Mouse (Mus musculus) limb, embryonic 11.5 days (tissue): ENCODE measurements around the gene Kbtbd13. TPM values are rescaled to one million over a fixed set of nuclear protein-coding genes. Genes with fewer than 3 reads are reported as not detected.

ENCODE experiments used
- ATAC-seq: fragments of 200-750 bp; cut with Nextera tagmentation; 2 replicates; pipeline ENCODE4 v1.8.0; 2017; ENCODE audit warnings: low read depth; ENCODE audit not compliant: insufficient number of reproducible peaks, low FRiP score, low TSS enrichment
- DNase-seq: peaks from one replicate; pipeline ENCODE4 v3.0.0-alpha.2; 2015; ENCODE audit warnings: low spot score
- H3K27ac ChIP-seq: fragments of 300-500 bp; sonication (generic); replicated peaks from 2 replicates; pipeline ENCODE4 v1.5.1; 2014; ENCODE audit warnings: low read depth, mild to moderate bottlenecking, low read length
- H3K27me3 ChIP-seq: fragments of 300-500 bp; sonication (generic); 2 replicates; pipeline ENCODE4 v1.6.1; 2014; ENCODE audit warnings: mild to moderate bottlenecking, low read length, mixed read lengths; ENCODE audit not compliant: control insufficient read depth, insufficient read depth
- H3K36me3 ChIP-seq: fragments of 300-500 bp; sonication (generic); 2 replicates; pipeline ENCODE4 v1.6.1; 2014; ENCODE audit warnings: mild to moderate bottlenecking, low read length, moderate library complexity, mixed read lengths; ENCODE audit not compliant: control insufficient read depth, insufficient read depth
- H3K4me1 ChIP-seq: fragments of 300-500 bp; sonication (generic); 2 replicates; pipeline ENCODE4 v1.6.1; 2014; ENCODE audit warnings: low read length, mixed read lengths; ENCODE audit not compliant: control insufficient read depth, insufficient read depth
- H3K4me2 ChIP-seq: fragments of 300-500 bp; sonication (generic); 2 replicates; pipeline ENCODE4 v1.6.1; 2014; ENCODE audit warnings: low read depth, mild to moderate bottlenecking, moderate library complexity; ENCODE audit not compliant: severe bottlenecking
- H3K4me3 ChIP-seq: fragments of 300-500 bp; sonication (generic); 2 replicates; pipeline ENCODE4 v1.5.1; 2014; ENCODE audit warnings: low read depth, low read length
- H3K9ac ChIP-seq: fragments of 300-500 bp; sonication (generic); 2 replicates; pipeline ENCODE4 v1.6.1; 2014; ENCODE audit warnings: mild to moderate bottlenecking, low read length
- H3K9me3 ChIP-seq: fragments of 300-500 bp; sonication (generic); 2 replicates; pipeline ENCODE4 v1.6.1; 2016; ENCODE audit warnings: low read length; ENCODE audit not compliant: control insufficient read depth
- WGBS: fragments of 180-500 bp; shearing (Covaris S2); extraction: QIAGEN DNeasy Blood & Tissue Kit; methylation state at CpG from one replicate; pipeline ENCODE4 v1.1.7; 2014; 5-methylcytosine and 5-hydroxymethylcytosine counted together
- polyA plus RNA-seq: library from polyadenylated mRNA; unstranded; fragments of >200 nt; fragmentation: Nextera tagmentation; extraction: Ambion mirVana; gene quantifications from 2 replicates; pipeline ENCODE4 v1.2.1, GENCODE M21; 2014

Gene Kbtbd13
- polyA plus RNA-seq, 1 experiment from 2014 or later, result 0.64 TPM

GRCm38 (mm10) chr9:65405184-65405449 is 13.7 kb upstream of the Kbtbd13 start:
- no peaks in the 10 kb centered on the region for H3K36me3 ChIP-seq
- no peaks in the 10 kb centered on the region for H3K27me3 ChIP-seq
- H3K4me1 ChIP-seq, result no peaks in the 10 kb centered on the region
- H3K4me2 ChIP-seq, result no peak overlapping the region
- no peak for ATAC-seq
- DNase-seq, result no peak
- H3K9me3 ChIP-seq, result no peaks in the 10 kb centered on the region
- WGBS, result 78% methylated on average over 2 of the region's 2 CpGs
- H3K4me3 ChIP-seq, result no peak overlapping the region
- no peak overlapping the region for H3K27ac ChIP-seq
- no peak overlapping the region for H3K9ac ChIP-seq

DNA sequence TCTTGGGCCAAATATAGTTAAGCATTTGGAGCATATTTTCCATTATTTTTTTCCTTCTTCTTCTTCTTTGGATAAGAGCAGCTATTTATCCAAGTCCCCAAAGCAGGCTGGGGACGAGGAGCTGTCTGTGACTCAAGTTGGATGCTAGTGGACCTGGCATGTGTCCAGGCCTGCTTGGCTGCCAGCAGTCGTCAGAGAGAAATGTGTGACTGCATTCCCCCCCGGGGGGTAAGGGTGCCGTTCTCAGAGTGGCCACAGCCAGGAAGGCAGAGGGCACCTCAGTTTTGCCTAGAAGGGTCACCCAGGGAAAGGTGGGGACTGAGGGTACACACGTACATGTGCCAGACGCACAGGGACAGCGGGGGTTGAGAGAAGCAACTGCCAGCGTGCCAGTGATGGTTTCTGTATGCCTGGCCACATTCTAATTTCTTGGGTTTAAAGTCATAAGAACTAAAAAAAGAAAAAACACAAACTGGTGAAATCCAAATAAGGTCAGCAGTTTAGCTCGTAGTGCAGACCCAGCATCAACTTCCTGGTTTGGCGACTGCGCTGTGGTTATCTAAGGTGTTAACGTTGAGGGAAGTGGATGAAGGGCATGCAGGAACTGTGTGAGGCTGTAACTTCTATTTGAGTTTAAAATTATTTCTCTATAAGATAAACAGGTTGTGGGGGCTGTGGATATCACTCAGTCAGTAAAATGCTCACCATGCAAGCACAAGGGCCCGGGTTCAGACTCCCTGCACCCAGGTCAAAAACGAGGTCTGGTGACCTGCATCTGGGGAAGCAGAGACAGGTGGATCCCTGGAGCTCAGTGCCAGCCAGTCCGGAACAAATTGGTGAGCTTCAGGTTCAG is 13.1 kb upstream of the Kbtbd13 start:
- H3K4me2 ChIP-seq, result no peak overlapping the region
- H3K27ac ChIP-seq, result no peak overlapping the region
- H3K27me3 ChIP-seq, result no peaks in the 10 kb centered on the region
- no peaks in the 10 kb centered on the region for H3K4me1 ChIP-seq
- no peak overlapping the region for H3K9ac ChIP-seq
- 75% methylated on average over 15 of the region's 15 CpGs for WGBS
- no peaks in the 10 kb centered on the region for H3K36me3 ChIP-seq
- no peaks in the 10 kb centered on the region for H3K9me3 ChIP-seq
- DNase-seq, result no peak
- no peak for ATAC-seq
- H3K4me3 ChIP-seq, result no peak overlapping the region

- H3K9ac ChIP-seq, result no peak overlapping the region
- no peaks in the 10 kb centered on the region for H3K4me1 ChIP-seq
- H3K36me3 ChIP-seq, result no peaks in the 10 kb centered on the region
- H3K4me3 ChIP-seq, result no peak overlapping the region
- no peaks in the 10 kb centered on the region for H3K9me3 ChIP-seq
- no peaks in the 10 kb centered on the region for H3K27me3 ChIP-seq
- no peak overlapping the region for H3K4me2 ChIP-seq
- ATAC-seq (no peak), DNase-seq (no peak)
- WGBS, result 90% methylated on average over 6 of the region's 6 CpGs
- H3K27ac ChIP-seq, result no peak overlapping the region
Observed at GRCm38 (mm10) chr9:65399934-65400333, 8.5 kb upstream of the Kbtbd13 start.

DNA sequence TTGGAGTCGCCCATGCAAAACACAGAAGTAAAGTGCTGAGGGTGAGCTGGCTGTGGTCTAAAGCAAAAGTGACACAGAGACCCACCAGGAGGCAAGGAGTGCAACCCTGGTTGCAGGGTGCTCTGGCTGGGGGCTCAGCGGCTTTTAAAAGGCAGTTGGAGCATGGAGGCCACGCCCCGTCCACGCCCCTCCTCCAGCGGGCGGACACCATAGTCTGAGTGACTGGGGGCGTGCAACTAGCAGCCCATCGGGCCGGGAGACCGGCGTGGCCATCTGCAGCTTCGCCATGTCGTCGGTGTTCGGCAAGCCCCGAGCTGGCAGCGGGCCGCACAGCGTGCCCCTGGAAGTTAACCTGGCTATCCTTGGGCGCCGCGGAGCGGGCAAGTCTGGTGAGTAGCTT is 6.8 kb upstream of the Kbtbd13 start, which contains the start of gene Rasl12:
Rasl12 (plus strand) TSS at position 228 of the 400 bp plus-strand sequence.
- peak; percentile 68; the same call in 1 of the 2 replicates for ATAC-seq
- under 1% methylated on average over 24 of the region's 24 CpGs for WGBS
- no peaks in the 10 kb centered on the region for H3K4me1 ChIP-seq
- H3K4me3 ChIP-seq, result peak within 1 kb of the TSS; percentile 45
- no peaks in the 10 kb centered on the region for H3K27me3 ChIP-seq
- no peak within 1 kb of the TSS for H3K27ac ChIP-seq
- peak; percentile 88 for DNase-seq
- H3K9ac ChIP-seq, result peak within 1 kb of the TSS; percentile 69
- no peaks in the 10 kb centered on the region for H3K36me3 ChIP-seq
- H3K9me3 ChIP-seq, result no peaks in the 10 kb centered on the region
- H3K4me2 ChIP-seq, result peak within 1 kb of the TSS; percentile 80

DNA sequence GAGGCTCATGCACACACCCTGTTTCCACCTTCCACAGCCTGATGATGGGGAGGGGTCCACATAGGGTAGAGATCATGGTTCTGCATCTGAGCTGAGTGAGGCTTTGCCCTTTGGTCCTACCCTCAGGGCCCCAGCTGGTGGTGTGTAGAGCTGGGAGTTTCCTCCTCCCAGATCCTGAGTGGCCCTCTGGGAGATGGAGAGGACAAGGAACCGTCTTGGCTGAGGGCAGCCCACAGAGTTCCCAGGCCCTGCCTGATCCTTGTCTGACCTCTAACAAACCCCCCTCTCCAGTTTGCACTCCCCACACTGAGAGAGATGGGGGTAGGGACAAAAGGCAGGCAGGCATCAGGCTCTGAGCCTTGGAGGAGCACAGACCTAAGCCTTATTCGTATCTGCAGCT is 2.9 kb upstream of the Kbtbd13 start:
- no peak for DNase-seq
- Histone ChIP-seq H3K9ac (no peak overlapping the region), H3K27me3 (peaks cover 30% of the 10 kb centered on the region), H3K4me1 (no peaks in the 10 kb centered on the region), H3K27ac (no peak overlapping the region), H3K36me3 (no peaks in the 10 kb centered on the region), H3K4me2 (no peak overlapping the region), H3K9me3 (peaks cover 4% of the 10 kb centered on the region), H3K4me3 (no peak overlapping the region)
- ATAC-seq, result no peak
- 73% methylated on average over 2 of the region's 2 CpGs for WGBS

GRCm38 (mm10) chr9:65393606-65394005 is 2.2 kb upstream of the Kbtbd13 start:
- WGBS, result 63% methylated on average over 2 of the region's 2 CpGs

GRCm38 (mm10) chr9:65392638-65393364 is 1.3 kb upstream of the Kbtbd13 start:
- Histone ChIP-seq H3K36me3 (no peaks in the 10 kb centered on the region), H3K9me3 (peaks cover 4% of the 10 kb centered on the region), H3K4me1 (no peaks in the 10 kb centered on the region), H3K27me3 (peaks cover 30% of the 10 kb centered on the region), H3K9ac (no peak overlapping the region), H3K4me3 (no peak overlapping the region), H3K4me2 (no peak overlapping the region), H3K27ac (no peak overlapping the region)
- DNase-seq, result peak; percentile 83
- 30% methylated on average over 6 of the region's 6 CpGs for WGBS
- ATAC-seq, result no peak

More at GRCm38 (mm10) chr9:65393606-65394005, 2.2 kb upstream of the Kbtbd13 start:
- DNase-seq, result no peak
- no peak overlapping the region for H3K27ac ChIP-seq
- H3K4me1 ChIP-seq, result no peaks in the 10 kb centered on the region
- H3K9me3 ChIP-seq, result peaks cover 4% of the 10 kb centered on the region
- H3K36me3 ChIP-seq, result no peaks in the 10 kb centered on the region
- no peak overlapping the region for H3K4me3 ChIP-seq
- no peak overlapping the region for H3K4me2 ChIP-seq
- no peak overlapping the region for H3K9ac ChIP-seq
- ATAC-seq, result no peak
- peaks cover 30% of the 10 kb centered on the region for H3K27me3 ChIP-seq

DNA sequence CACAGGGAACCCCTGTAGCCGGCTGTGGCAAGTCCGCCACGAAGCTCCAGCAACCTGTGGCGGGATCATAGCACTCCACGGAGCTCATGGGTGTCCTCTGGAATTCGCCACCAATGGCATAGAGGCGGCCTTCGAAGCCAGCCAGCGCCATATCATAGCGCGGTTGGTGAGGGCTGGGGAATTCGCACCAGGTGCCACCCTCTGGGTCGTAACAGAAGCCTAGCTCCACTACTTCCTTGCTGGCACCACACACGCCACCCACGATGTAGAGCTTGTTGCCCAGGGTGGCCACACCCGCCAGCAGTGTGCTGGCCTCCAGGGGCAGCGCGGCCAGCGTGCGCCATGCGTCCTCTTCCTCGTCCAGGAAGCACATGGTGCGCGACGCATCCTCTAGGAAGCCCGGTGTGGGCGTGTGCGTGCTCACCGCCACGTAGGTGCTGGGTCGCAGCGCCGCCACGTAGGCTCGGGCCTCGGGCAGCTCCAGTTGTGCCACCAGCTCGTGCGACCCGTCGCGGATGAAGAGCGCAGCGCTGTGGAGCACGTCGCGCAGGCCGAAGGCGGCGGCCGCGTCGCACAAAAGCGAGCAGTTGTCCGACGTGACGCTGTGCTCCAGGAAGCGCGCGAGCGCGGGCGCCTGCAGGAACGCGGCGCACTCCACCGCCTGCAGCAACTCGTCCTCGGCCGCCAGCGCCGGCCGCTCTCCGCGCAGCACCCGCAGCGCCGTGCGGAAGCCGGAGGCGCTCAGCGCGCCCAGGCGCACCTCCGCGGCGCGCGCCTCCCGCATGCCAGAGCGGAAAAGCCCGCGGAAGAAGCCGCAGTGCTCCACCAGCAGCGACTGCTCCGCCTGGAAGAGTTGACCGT is 470 bp downstream of the Kbtbd13 start:
- Histone ChIP-seq H3K4me1 (no peaks in the 10 kb centered on the region), H3K4me2 (peak overlapping the region; percentile 66), H3K27me3 (peaks cover 30% of the 10 kb centered on the region), H3K36me3 (no peaks in the 10 kb centered on the region), H3K4me3 (peak overlapping the region; percentile 40), H3K27ac (no peak overlapping the region), H3K9me3 (peaks cover 4% of the 10 kb centered on the region), H3K9ac (peak overlapping the region; percentile 41)
- 16% methylated on average over 96 of the region's 96 CpGs for WGBS
- DNase-seq (peak; percentile 52), ATAC-seq (0 out of 2 replicates have a peak, but pooled peaks have one; percentile 13)
